Mouse (Mus musculus) ovary, adult 18-20 months (tissue): ENCODE results near the gene Paxip1.

Experiments used
- DNase-seq: peaks from one replicate; pipeline ENCODE4 v3.0.0; 2022; ENCODE audit warnings: low spot score, mixed read lengths

The Paxip1 gene

GRCm38 (mm10) chr5:27791303-27792172, at the start of gene Paxip1:
TSS of gene Paxip1 (minus strand) at chr5:27791691.
- peak; percentile 92 for DNase-seq

- no peak for DNase-seq
Observed at GRCm38 (mm10) chr5:27838061-27838460, 46.6 kb upstream of the Paxip1 start.

- DNase-seq: no peak
Observed at GRCm38 (mm10) chr5:27835096-27835495, 43.6 kb upstream of the Paxip1 start.

- no peak for DNase-seq
Observed at GRCm38 (mm10) chr5:27827971-27828370, 36.5 kb upstream of the Paxip1 start.

GRCm38 (mm10) chr5:27821161-27821560, 29.7 kb upstream of the Paxip1 start:
- no peak for DNase-seq

GRCm38 (mm10) chr5:27818840-27819672, 27.6 kb upstream of the Paxip1 start:
- no peak for DNase-seq

GRCm38 (mm10) chr5:27814282-27814681, 22.8 kb upstream of the Paxip1 start:
- no peak for DNase-seq

GRCm38 (mm10) chr5:27793923-27794322, 2.4 kb upstream of the Paxip1 start:
- DNase-seq: no peak

GRCm38 (mm10) chr5:27792531-27793205, 1.2 kb upstream of the Paxip1 start:
- DNase-seq: no peak

- no peak for DNase-seq
Observed at GRCm38 (mm10) chr5:27792173-27792470, 631 bp upstream of the Paxip1 start.

- peak; percentile 78 for DNase-seq
Observed at GRCm38 (mm10) chr5:27790910-27791288, 592 bp downstream of the Paxip1 start.

- DNase-seq: no peak
Observed at GRCm38 (mm10) chr5:27790086-27790909, 1.2 kb downstream of the Paxip1 start.

GRCm38 (mm10) chr5:27789586-27789985, 1.9 kb downstream of the Paxip1 start:
- DNase-seq: no peak

GRCm38 (mm10) chr5:27783381-27783780, 8.1 kb downstream of the Paxip1 start:
- no peak for DNase-seq

GRCm38 (mm10) chr5:27767948-27768347, 23.5 kb downstream of the Paxip1 start:
- no peak for DNase-seq

- no peak for DNase-seq
Observed at GRCm38 (mm10) chr5:27765780-27766179, 25.7 kb downstream of the Paxip1 start.

GRCm38 (mm10) chr5:27744944-27745343, 46.5 kb downstream of the Paxip1 start:
- no peak for DNase-seq

- DNase-seq: no peak
Observed at GRCm38 (mm10) chr5:27739216-27739615, 52.3 kb downstream of the Paxip1 start.

- peak; percentile 20 for DNase-seq
Observed at GRCm38 (mm10) chr5:27737168-27737567, 54.3 kb downstream of the Paxip1 start.

- no peak for DNase-seq
Observed at GRCm38 (mm10) chr5:27732288-27732868, 59.1 kb downstream of the Paxip1 start.

GRCm38 (mm10) chr5:27731392-27731791, 60.1 kb downstream of the Paxip1 start:
- DNase-seq: no peak
